Mouse (Mus musculus) cerebellum, adult 2 months (tissue): ENCODE measurements around the gene Morc4. TPM values are rescaled to one million over a fixed set of nuclear protein-coding genes. Genes with fewer than 3 reads are reported as not detected.

Source experiments
- DNase-seq, 2 experiments: peaks; one replicate each; pipeline ENCODE4 v3.0.0; 2021
- H3K27ac ChIP-seq: fragments of 200-500 bp; 2 replicates; pipeline ENCODE4 v1.5.1; 2012; ENCODE audit warnings: low read length, control low read depth, inconsistent platforms; ENCODE audit not compliant: insufficient read depth
- H3K27me3 ChIP-seq: fragments of 200-500 bp; 2 replicates; pipeline ENCODE4 v1.6.1; 2012; ENCODE audit warnings: inconsistent platforms, mild to moderate bottlenecking, low read length, moderate library complexity; ENCODE audit not compliant: control insufficient read depth, insufficient read depth
- H3K4me1 ChIP-seq: fragments of 200-500 bp; 2 replicates; pipeline ENCODE4 v1.6.1; 2011; ENCODE audit warnings: low read length; ENCODE audit not compliant: control insufficient read depth, insufficient read depth
- H3K4me3 ChIP-seq: fragments of 200-500 bp; replicated peaks from 2 replicates; pipeline ENCODE3; 2011; ENCODE audit warnings: mild to moderate bottlenecking, low read depth, low read length, control low read depth; ENCODE audit not compliant: insufficient read depth
- CTCF ChIP-seq: fragments of 200-500 bp; IDR thresholded peaks from 2 replicates; pipeline ENCODE4 v1.5.1; 2011; ENCODE audit warnings: low read depth, mild to moderate bottlenecking, control low read depth, low read length, moderate library complexity, borderline replicate concordance; ENCODE audit not compliant: insufficient read depth
- POLR2A ChIP-seq: fragments of 200-500 bp; IDR thresholded peaks from 2 replicates; pipeline ENCODE4 v1.6.1; 2011; ENCODE audit warnings: low read length, control low read depth, borderline replicate concordance; ENCODE audit not compliant: insufficient read depth
- WGBS: fragments of 180-500 bp; shearing (Covaris S2); methylation state at CpG from one replicate; pipeline ENCODE4 v1.1.7; 2018; 5-methylcytosine and 5-hydroxymethylcytosine counted together
- polyA plus RNA-seq: library from polyadenylated mRNA; depleted of rRNA; stranded (reverse); fragments of >200 nt; gene quantifications from 2 replicates; pipeline ENCODE4 v1.2.3, GENCODE M21; 2012; rRNA removed

Morc4 gene
- polyA plus RNA-seq, 1 experiment = 7.0 TPM

- no peak overlapping the region for H3K27ac ChIP-seq
- WGBS = 29% methylated on average over 18 of the region's 18 CpGs
- H3K27me3 ChIP-seq = no peaks in the 10 kb centered on the region; the same call in 1 of the 2 replicates
- peak; percentile 29 to 48 for DNase-seq
- TF ChIP-seq CTCF (peak; percentile 62; the same call in 1 of the 2 replicates), POLR2A (no peak)
- H3K4me1 ChIP-seq = no peaks in the 10 kb centered on the region; the same call in 1 of the 2 replicates
- H3K4me3 ChIP-seq = no peak overlapping the region
Measured at GRCm38 (mm10) chrX:139774309-139775083, 97.0 kb downstream of the Morc4 start.

Other genes starting within 250 kb of the Morc4 start
- gene Tbc1d8b, start 186.7 kb downstream of the Morc4 start, polyA plus RNA-seq = 2.7 and 3.1 TPM in 2 replicates
- not detected in 2 replicates for gene Gm15013, start 157.2 kb downstream of the Morc4 start, polyA plus RNA-seq
- gene Ripply1, start 89.3 kb downstream of the Morc4 start, polyA plus RNA-seq = 0.33 and 0.46 TPM in 2 replicates
- gene Cldn2, start 70.8 kb downstream of the Morc4 start, polyA plus RNA-seq = 1.1 and 2.6 TPM in 2 replicates
- 5.3 and 5.4 TPM in 2 replicates for gene Rbm41, start 126.9 kb upstream of the Morc4 start, polyA plus RNA-seq
- 0.56 and 1.5 TPM in 2 replicates for gene Nup62cl, start 191.0 kb upstream of the Morc4 start, polyA plus RNA-seq
- gene Pih1h3b, start 191.2 kb upstream of the Morc4 start, polyA plus RNA-seq = 0.06 TPM in 1 of 2 replicates, not detected in the other